Mouse (Mus musculus) C2C12 (cell line): ENCODE measurements at regions not wholly inside any gene's neighbourhood (a gene's known extent, or its start where the extent isn't known, plus 50 kb on each side); places are given as distances from the start of the nearest gene placed in this dataset.

Experiments
- CEBPB ChIP-seq: IDR thresholded peaks from one replicate; pipeline ENCODE4 v1.6.1; 2011; ENCODE audit warnings: low read depth, mild to moderate bottlenecking, control low read depth, moderate library complexity
- CTCF ChIP-seq: IDR thresholded peaks from one replicate; pipeline ENCODE4 v1.5.1; 2011; ENCODE audit not compliant: control insufficient read depth, insufficient read depth, insufficient read length
- FOSL1 ChIP-seq: IDR thresholded peaks from one replicate; pipeline ENCODE4 v1.8.0; 2011; ENCODE audit warnings: mild to moderate bottlenecking, low read length; ENCODE audit not compliant: poor library complexity, insufficient read depth, severe bottlenecking
- MAX ChIP-seq: IDR thresholded peaks from one replicate; pipeline ENCODE4 v1.6.1; 2011; ENCODE audit warnings: mild to moderate bottlenecking, control low read depth
- MYOD1 ChIP-seq: IDR thresholded peaks from one replicate; pipeline ENCODE4 v1.6.1; 2011; ENCODE audit warnings: low read depth; ENCODE audit not compliant: control insufficient read depth, insufficient read length
- MYOG ChIP-seq: IDR thresholded peaks from one replicate; pipeline ENCODE4 v1.6.1; 2011; ENCODE audit not compliant: control insufficient read depth, insufficient read length; ENCODE audit errors: extremely low read depth
- USF1 ChIP-seq: IDR thresholded peaks from one replicate; pipeline ENCODE4 v1.6.1; 2011; ENCODE audit warnings: low read depth, mild to moderate bottlenecking, control low read depth, moderate library complexity

- TF ChIP-seq CTCF, result no peak
- no peak for TF ChIP-seq CEBPB
- no peak for TF ChIP-seq USF1
- TF ChIP-seq MYOD1, result no peak
- no peak for TF ChIP-seq MAX
- TF ChIP-seq MYOG, result no peak
- TF ChIP-seq FOSL1, result no peak
Observed at GRCm38 (mm10) chr10:111073851-111074430, 64.0 kb upstream of the Zdhhc17 start.
